Mouse (Mus musculus): ENCODE measurements at regions not wholly inside any gene's neighbourhood (a gene's known extent, or its start where the extent isn't known, plus 50 kb on each side); places are given as distances from the start of the nearest gene placed in this dataset.

- no peak for TF ChIP-seq CTCF (IDR thresholded peaks at IDR 0.05; ENCODE audit: insufficient read depth, low read length)
- no peak for TF ChIP-seq POLR2A (IDR thresholded peaks at IDR 0.05; ENCODE audit: borderline replicate concordance, extremely low read depth, low read depth, low read length)
Measured at GRCm38 (mm10) chr2:95229386-95229785, 791.5 kb upstream of the Api5 start.
